In genomic region chr1:93776686-93777085, GRCm38 (mm10) we compare ENCODE assay signal across 13 mouse cellular contexts.
"Had no signal": no experiment of that assay in that cellular context is flagged by ENCODE, and none has a peak within 500 bp of the region (broad histone marks: within the 10 kb centered on the region; RNA-seq: fewer than 3 reads in every experiment).

No protein-coding gene starts in this region.

- DNase-seq: gastrocnemius, postnatal 14 days; gastrocnemius, postnatal 36 days; heart, adult 11 months; heart, adult 2 months; heart, postnatal 14 days; heart, postnatal 36 days; kidney, adult 11 months; kidney, adult 2 months; kidney, adult 9 months; kidney, postnatal 25 days; kidney, postnatal 4 days; liver; liver, embryonic 13.5 days had no signal
